Mouse (Mus musculus): Measurements from ENCODE around the gene Abcb1b.
A peak's percentile ranks its signal among the peaks of the same experiment; 100 is the strongest.
"Not testable (repeated sequence)": the region's sequence is repeated elsewhere in the genome, so short reads cannot be mapped to it uniquely, and the experiment has no call there.

Gene Abcb1b

GRCm38 (mm10) chr5:8797987-8798751 lies at the start of gene Abcb1b:
Gene Abcb1b, plus strand, starts transcription at chr5:8798147.
- DNase-seq (ENCODE audit: low spot score in 2 of 2): peak; percentile 76 to 80

- no peak for DNase-seq (ENCODE audit: low spot score in 2 of 2)
Measured at GRCm38 (mm10) chr5:8772866-8773265, 25.1 kb upstream of the Abcb1b start.

- no peak for DNase-seq (ENCODE audit: low spot score in 2 of 2)
Measured at GRCm38 (mm10) chr5:8778311-8778710, 19.6 kb upstream of the Abcb1b start.

- no peak for DNase-seq (ENCODE audit: low spot score in 2 of 2)
Measured at GRCm38 (mm10) chr5:8778751-8779150, 19.2 kb upstream of the Abcb1b start.

- DNase-seq (ENCODE audit: low spot score in 2 of 2): no peak
Measured at GRCm38 (mm10) chr5:8792281-8792680, 5.7 kb upstream of the Abcb1b start.

- DNase-seq (ENCODE audit: low spot score in 2 of 2): no peak
Measured at GRCm38 (mm10) chr5:8798752-8799115, 787 bp downstream of the Abcb1b start.

GRCm38 (mm10) chr5:8805742-8806141 lies 7.8 kb downstream of the Abcb1b start:
- DNase-seq (ENCODE audit: low spot score in 2 of 2): peak; percentile 6 to 13

GRCm38 (mm10) chr5:8807137-8808004 lies 9.4 kb downstream of the Abcb1b start:
- DNase-seq (ENCODE audit: low spot score in 2 of 2): no peak

GRCm38 (mm10) chr5:8813872-8814271 lies 15.9 kb downstream of the Abcb1b start:
- no peak for DNase-seq (ENCODE audit: low spot score in 2 of 2)

GRCm38 (mm10) chr5:8819635-8820591 lies 22.0 kb downstream of the Abcb1b start:
- DNase-seq (ENCODE audit: low spot score in 2 of 2): no peak

GRCm38 (mm10) chr5:8820592-8821104 lies 22.7 kb downstream of the Abcb1b start:
- not testable (repeated sequence) for DNase-seq (ENCODE audit: low spot score in 2 of 2)

GRCm38 (mm10) chr5:8838661-8839438 lies 40.9 kb downstream of the Abcb1b start:
- no peak for DNase-seq (ENCODE audit: low spot score in 2 of 2)

- no peak for DNase-seq (ENCODE audit: low spot score in 2 of 2)
Measured at GRCm38 (mm10) chr5:8839651-8840050, 41.7 kb downstream of the Abcb1b start.

GRCm38 (mm10) chr5:8840887-8841286 lies 42.9 kb downstream of the Abcb1b start:
- DNase-seq (ENCODE audit: low spot score in 2 of 2): peak in 1 of 2 experiments; percentile 11

- no peak for DNase-seq (ENCODE audit: low spot score in 2 of 2)
Measured at GRCm38 (mm10) chr5:8842815-8843214, 44.9 kb downstream of the Abcb1b start.

GRCm38 (mm10) chr5:8848607-8849575 lies 50.9 kb downstream of the Abcb1b start:
- not testable (repeated sequence) for DNase-seq (ENCODE audit: low spot score in 2 of 2)

GRCm38 (mm10) chr5:8850851-8851250 lies 52.9 kb downstream of the Abcb1b start:
- DNase-seq (ENCODE audit: low spot score in 2 of 2): no peak

GRCm38 (mm10) chr5:8857201-8857600 lies 59.3 kb downstream of the Abcb1b start:
- DNase-seq (ENCODE audit: low spot score in 2 of 2): no peak

GRCm38 (mm10) chr5:8861811-8862210 lies 63.9 kb downstream of the Abcb1b start:
- DNase-seq (ENCODE audit: low spot score in 2 of 2): no peak

Data from heart, adult 9 months (tissue).